Mouse (Mus musculus): ENCODE data around the gene Adam17. TPM values are rescaled to one million over a fixed set of nuclear protein-coding genes. Genes with fewer than 3 reads are reported as not detected.

Gene Adam17
- polyA plus RNA-seq, 1 experiment: 17.8 TPM

DNA sequence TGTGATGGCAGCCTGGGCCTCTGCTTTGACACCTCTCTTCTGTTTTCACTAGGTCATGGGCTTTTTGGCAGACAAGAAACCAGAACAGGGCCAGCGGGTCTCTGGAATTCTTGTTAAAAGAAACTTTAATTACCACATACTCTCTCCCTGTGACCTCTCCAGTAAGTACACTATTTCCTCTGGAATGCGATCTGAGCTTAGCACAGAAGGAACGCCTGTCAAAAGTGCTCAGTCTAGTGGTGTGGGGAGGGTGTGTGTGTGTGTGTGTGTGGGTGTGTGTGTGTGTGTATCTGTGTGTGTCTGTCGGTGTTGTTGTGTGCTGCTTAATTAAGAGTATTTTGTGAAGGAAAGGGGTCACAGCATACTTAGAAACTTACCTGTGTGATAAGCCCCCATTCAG, 66.7 kb downstream of the Adam17 start:
- TF ChIP-seq CTCF (IDR thresholded peaks at IDR 0.05; ENCODE audit: control insufficient read depth, insufficient read depth, insufficient replicate concordance, low read depth, low read length) (no peak), POLR2A (IDR thresholded peaks at IDR 0.05; ENCODE audit: control insufficient read depth, low read depth, low read length) (no peak)
- H3K36me3 ChIP-seq (ENCODE audit: control insufficient read depth, insufficient read depth, low read length): no peaks in the 10 kb centered on the region; the same call in none of the 2 replicates
- no peak overlapping the region for H3K27ac ChIP-seq (ENCODE audit: control insufficient read depth, insufficient read depth, low read depth, low read length)

DNA sequence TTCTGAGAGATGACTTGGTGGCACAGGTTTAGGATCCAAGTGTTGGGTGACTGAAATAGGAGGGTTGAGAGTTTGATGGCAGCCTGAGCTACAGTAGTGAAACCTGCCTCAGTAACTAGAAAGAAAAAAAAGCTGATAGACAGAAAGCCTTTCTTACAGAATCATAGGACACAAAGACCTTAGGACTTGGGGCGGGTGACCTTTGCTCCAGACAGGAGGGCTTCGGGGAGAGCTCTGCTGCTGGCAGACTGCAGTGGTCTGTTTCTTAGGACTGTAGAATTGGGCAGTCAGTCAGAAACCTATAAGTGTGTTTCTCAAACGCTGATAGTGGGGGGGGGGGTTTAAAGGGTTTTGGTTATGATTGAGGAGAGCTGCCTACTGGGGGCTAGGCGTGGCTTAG, 67.7 kb downstream of the Adam17 start:
- no peak overlapping the region for H3K4me3 ChIP-seq (ENCODE audit: control insufficient read depth, low read depth, low read length)
- no peaks in the 10 kb centered on the region; the same call in none of the 2 replicates for H3K36me3 ChIP-seq (ENCODE audit: control insufficient read depth, insufficient read depth, low read length)
- no peaks in the 10 kb centered on the region for H3K27me3 ChIP-seq (ENCODE audit: control insufficient read depth, insufficient read depth, low read length)
- TF ChIP-seq POLR2A (IDR thresholded peaks at IDR 0.05; ENCODE audit: control insufficient read depth, low read depth, low read length) (no peak), CTCF (IDR thresholded peaks at IDR 0.05; ENCODE audit: control insufficient read depth, insufficient read depth, insufficient replicate concordance, low read depth, low read length) (no peak)
- H3K27ac ChIP-seq (ENCODE audit: control insufficient read depth, insufficient read depth, low read depth, low read length): no peak overlapping the region
- no peaks in the 10 kb centered on the region for H3K4me1 ChIP-seq (ENCODE audit: control insufficient read depth, insufficient read depth, low read length)

More for the DNA sequence above, 66.7 kb downstream of the Adam17 start:
- Histone ChIP-seq H3K27me3 (ENCODE audit: control insufficient read depth, insufficient read depth, low read length) (no peaks in the 10 kb centered on the region), H3K4me1 (ENCODE audit: control insufficient read depth, insufficient read depth, low read length) (no peaks in the 10 kb centered on the region), H3K4me3 (ENCODE audit: control insufficient read depth, low read depth, low read length) (no peak overlapping the region)

DNA sequence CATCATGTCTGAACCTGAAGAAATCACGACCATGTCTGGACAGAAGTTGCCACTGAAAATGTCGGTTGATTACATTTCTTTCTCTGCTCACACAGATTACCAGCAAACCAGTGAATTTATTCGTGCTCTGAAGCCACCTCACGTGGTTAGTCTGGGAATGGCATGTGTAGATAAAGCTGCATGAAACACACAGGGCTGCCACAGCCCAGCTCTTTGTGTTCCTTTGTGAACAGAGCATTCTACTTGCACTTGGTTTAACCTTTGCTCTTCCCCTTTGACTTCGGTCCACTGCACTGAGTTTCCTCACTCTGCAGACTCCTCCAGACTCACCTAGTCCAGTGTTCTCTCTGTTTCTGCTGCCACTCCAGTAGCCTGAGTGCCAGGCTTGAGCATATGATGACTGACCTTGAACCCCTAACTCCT, 71.1 kb downstream of the Adam17 start:
- Histone ChIP-seq H3K36me3 (ENCODE audit: control insufficient read depth, insufficient read depth, low read length) (peaks cover 4% of the 10 kb centered on the region), H3K4me1 (ENCODE audit: control insufficient read depth, insufficient read depth, low read length) (no peaks in the 10 kb centered on the region)

DNA sequence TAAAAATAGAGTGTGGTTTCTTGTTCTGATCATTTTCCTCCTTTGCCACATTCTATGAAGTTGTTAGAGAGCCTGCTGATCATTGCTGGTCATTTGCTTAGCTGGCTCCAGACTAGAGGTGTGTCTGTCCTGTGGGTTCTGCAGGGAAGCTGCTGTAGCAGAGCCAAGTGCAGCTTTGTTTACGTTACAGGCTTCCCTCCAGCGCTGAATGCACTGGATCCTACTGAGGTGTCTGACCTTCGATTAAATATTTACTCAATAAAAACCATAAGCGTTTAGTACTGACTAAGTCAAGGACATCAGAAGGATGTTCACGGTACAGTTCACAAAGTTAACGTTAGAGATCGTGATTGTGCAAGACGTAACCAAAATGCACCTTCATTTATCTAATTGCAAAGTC, 71.5 kb downstream of the Adam17 start:
- Histone ChIP-seq H3K4me3 (ENCODE audit: control insufficient read depth, low read depth, low read length) (no peak overlapping the region), H3K27ac (ENCODE audit: control insufficient read depth, insufficient read depth, low read depth, low read length) (no peak overlapping the region), H3K27me3 (ENCODE audit: control insufficient read depth, insufficient read depth, low read length) (no peaks in the 10 kb centered on the region), H3K36me3 (ENCODE audit: control insufficient read depth, insufficient read depth, low read length) (peaks cover 4% of the 10 kb centered on the region), H3K4me1 (ENCODE audit: control insufficient read depth, insufficient read depth, low read length) (no peaks in the 10 kb centered on the region)
- TF ChIP-seq CTCF (IDR thresholded peaks at IDR 0.05; ENCODE audit: control insufficient read depth, insufficient read depth, insufficient replicate concordance, low read depth, low read length) (no peak), POLR2A (IDR thresholded peaks at IDR 0.05; ENCODE audit: control insufficient read depth, low read depth, low read length) (no peak)

More for the DNA sequence above, 71.1 kb downstream of the Adam17 start:
- H3K4me3 ChIP-seq (ENCODE audit: control insufficient read depth, low read depth, low read length): no peak overlapping the region
- no peak overlapping the region for H3K27ac ChIP-seq (ENCODE audit: control insufficient read depth, insufficient read depth, low read depth, low read length)
- H3K27me3 ChIP-seq (ENCODE audit: control insufficient read depth, insufficient read depth, low read length): no peaks in the 10 kb centered on the region
- TF ChIP-seq POLR2A (IDR thresholded peaks at IDR 0.05; ENCODE audit: control insufficient read depth, low read depth, low read length) (no peak), CTCF (IDR thresholded peaks at IDR 0.05; ENCODE audit: control insufficient read depth, insufficient read depth, insufficient replicate concordance, low read depth, low read length) (no peak)

DNA sequence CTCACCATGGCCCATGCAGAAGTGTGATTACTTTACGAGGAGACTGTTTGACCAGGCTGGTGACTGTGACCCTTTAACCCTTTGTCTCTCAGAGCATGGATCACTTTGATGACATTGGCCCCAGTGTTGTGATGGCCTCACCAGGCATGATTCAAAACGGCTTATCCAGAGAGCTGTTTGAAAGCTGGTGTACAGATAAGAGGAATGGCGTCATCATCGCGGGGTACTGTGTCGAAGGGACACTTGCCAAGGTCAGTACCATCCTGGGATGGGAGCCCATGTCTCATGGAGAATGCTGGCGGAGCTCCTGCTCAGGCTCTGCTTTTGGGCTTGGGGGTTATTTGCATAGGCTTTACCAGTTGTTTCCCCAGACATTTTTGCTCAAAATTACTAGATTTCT, 72.1 kb downstream of the Adam17 start:
- Histone ChIP-seq H3K4me3 (ENCODE audit: control insufficient read depth, low read depth, low read length) (peak overlapping the region; percentile 27), H3K36me3 (ENCODE audit: control insufficient read depth, insufficient read depth, low read length) (peaks cover 4% of the 10 kb centered on the region), H3K27ac (ENCODE audit: control insufficient read depth, insufficient read depth, low read depth, low read length) (no peak overlapping the region)

DNA sequence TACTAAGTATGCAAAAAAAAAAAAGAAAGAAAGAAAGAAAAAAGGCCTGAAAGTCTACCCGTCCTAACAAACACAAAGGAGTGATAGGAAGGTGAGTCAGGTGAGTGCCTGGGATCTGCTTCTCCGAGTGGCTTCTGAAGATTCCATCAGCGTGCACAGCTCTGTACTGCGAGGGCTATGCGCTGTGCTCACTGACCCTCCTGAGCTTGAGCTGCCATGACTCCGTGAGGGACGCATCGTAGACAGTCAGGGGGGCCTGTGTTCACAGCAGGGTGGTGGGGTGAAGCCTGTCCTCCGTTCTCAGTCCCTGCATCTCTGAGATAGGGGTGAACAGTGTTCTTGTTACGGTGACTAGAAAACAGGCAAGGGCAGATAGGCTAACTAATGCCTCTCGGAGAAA, 74.6 kb downstream of the Adam17 start:
- peaks cover 4% of the 10 kb centered on the region; the same call in 1 of the 2 replicates for H3K36me3 ChIP-seq (ENCODE audit: control insufficient read depth, insufficient read depth, low read length)
- no peak for TF ChIP-seq POLR2A (IDR thresholded peaks at IDR 0.05; ENCODE audit: control insufficient read depth, low read depth, low read length)
- no peak for TF ChIP-seq CTCF (IDR thresholded peaks at IDR 0.05; ENCODE audit: control insufficient read depth, insufficient read depth, insufficient replicate concordance, low read depth, low read length)

More for the DNA sequence above, 72.1 kb downstream of the Adam17 start:
- no peaks in the 10 kb centered on the region for H3K27me3 ChIP-seq (ENCODE audit: control insufficient read depth, insufficient read depth, low read length)
- TF ChIP-seq POLR2A (IDR thresholded peaks at IDR 0.05; ENCODE audit: control insufficient read depth, low read depth, low read length): no peak
- no peak for TF ChIP-seq CTCF (IDR thresholded peaks at IDR 0.05; ENCODE audit: control insufficient read depth, insufficient read depth, insufficient replicate concordance, low read depth, low read length)
- no peaks in the 10 kb centered on the region for H3K4me1 ChIP-seq (ENCODE audit: control insufficient read depth, insufficient read depth, low read length)

DNA sequence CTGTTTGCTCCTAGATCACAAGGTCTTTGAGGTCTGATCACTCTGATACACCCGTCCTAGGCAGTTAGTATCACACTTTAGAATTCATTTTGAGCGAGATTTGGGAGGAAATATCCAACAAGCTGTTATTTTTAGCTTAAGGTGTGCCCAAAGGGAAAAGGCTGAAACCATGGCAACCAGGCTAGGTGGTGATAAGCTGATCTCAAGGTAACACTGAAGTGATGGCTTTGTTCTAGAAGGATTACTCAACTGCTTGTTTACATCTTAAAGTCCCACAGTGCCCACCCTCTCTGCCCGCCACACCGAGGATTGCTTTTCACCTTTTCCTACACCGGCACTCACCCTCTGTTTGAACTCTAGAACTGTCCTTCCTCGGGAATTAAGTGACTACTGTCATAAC, 83.8 kb downstream of the Adam17 start:
- peaks cover 6% of the 10 kb centered on the region for H3K4me1 ChIP-seq (ENCODE audit: control insufficient read depth, insufficient read depth, low read length)
- H3K27ac ChIP-seq (ENCODE audit: control insufficient read depth, insufficient read depth, low read depth, low read length): no peak overlapping the region
- H3K36me3 ChIP-seq (ENCODE audit: control insufficient read depth, insufficient read depth, low read length): peaks cover 5% of the 10 kb centered on the region
- no peak for TF ChIP-seq POLR2A (IDR thresholded peaks at IDR 0.05; ENCODE audit: control insufficient read depth, low read depth, low read length)
- no peak for TF ChIP-seq CTCF (IDR thresholded peaks at IDR 0.05; ENCODE audit: control insufficient read depth, insufficient read depth, insufficient replicate concordance, low read depth, low read length)
- no peak overlapping the region for H3K4me3 ChIP-seq (ENCODE audit: control insufficient read depth, low read depth, low read length)
- H3K27me3 ChIP-seq (ENCODE audit: control insufficient read depth, insufficient read depth, low read length): no peaks in the 10 kb centered on the region

More for the DNA sequence above, 74.6 kb downstream of the Adam17 start:
- Histone ChIP-seq H3K4me1 (ENCODE audit: control insufficient read depth, insufficient read depth, low read length) (no peaks in the 10 kb centered on the region), H3K27ac (ENCODE audit: control insufficient read depth, insufficient read depth, low read depth, low read length) (no peak overlapping the region), H3K27me3 (ENCODE audit: control insufficient read depth, insufficient read depth, low read length) (no peaks in the 10 kb centered on the region), H3K4me3 (ENCODE audit: control insufficient read depth, low read depth, low read length) (no peak overlapping the region)
